Mouse (Mus musculus): Measurements from ENCODE around the gene Ppp1r14a. TPM values are rescaled to one million over a fixed set of nuclear protein-coding genes. Genes with fewer than 3 reads are reported as not detected.

The Ppp1r14a gene
- polyA plus RNA-seq, 1 experiment from 2014 or later: 37.0 TPM

GRCm38 (mm10) chr7:29259781-29260730 is 29.1 kb upstream of the Ppp1r14a start:
- no peak overlapping the region for H3K4me2 ChIP-seq (replicated peaks; ENCODE audit: low read depth)
- no peak for TF ChIP-seq CTCF (IDR thresholded peaks at IDR 0.05; ENCODE audit: low read depth)
- peaks cover 15% of the 10 kb centered on the region; the same call in 1 of the 2 replicates for H3K4me1 ChIP-seq (replicated peaks; ENCODE audit: control insufficient read depth, insufficient read depth, low read length)
- no peak overlapping the region for H3K9ac ChIP-seq (ENCODE audit: low read depth, low read length)
- no peaks in the 10 kb centered on the region for H3K9me3 ChIP-seq (ENCODE audit: control insufficient read depth)
- peaks cover 35% of the 10 kb centered on the region; the same call in 1 of the 2 replicates for H3K36me3 ChIP-seq (ENCODE audit: control insufficient read depth, insufficient read depth)
- no peak for ATAC-seq
- no peak overlapping the region for H3K27ac ChIP-seq (ENCODE audit: low read depth, low read length)
- 78% methylated on average over 10 of the region's 10 CpGs for WGBS
- H3K27me3 ChIP-seq (replicated peaks; ENCODE audit: control insufficient read depth, insufficient read depth, low read length): no peaks in the 10 kb centered on the region
- H3K4me3 ChIP-seq (ENCODE audit: low read depth, low read length): no peak overlapping the region

GRCm38 (mm10) chr7:29262151-29262550 is 27.0 kb upstream of the Ppp1r14a start:
- no peak for ATAC-seq
- H3K4me2 ChIP-seq (replicated peaks; ENCODE audit: low read depth): no peak overlapping the region
- no peaks in the 10 kb centered on the region for H3K27me3 ChIP-seq (replicated peaks; ENCODE audit: control insufficient read depth, insufficient read depth, low read length)
- no peak overlapping the region for H3K9ac ChIP-seq (ENCODE audit: low read depth, low read length)
- H3K9me3 ChIP-seq (ENCODE audit: control insufficient read depth): no peaks in the 10 kb centered on the region
- 70% methylated on average over 6 of the region's 6 CpGs for WGBS
- H3K36me3 ChIP-seq (ENCODE audit: control insufficient read depth, insufficient read depth): peaks cover 20% of the 10 kb centered on the region; the same call in 1 of the 2 replicates
- TF ChIP-seq CTCF (IDR thresholded peaks at IDR 0.05; ENCODE audit: low read depth): no peak
- peaks cover 6% of the 10 kb centered on the region; the same call in 1 of the 2 replicates for H3K4me1 ChIP-seq (replicated peaks; ENCODE audit: control insufficient read depth, insufficient read depth, low read length)
- H3K4me3 ChIP-seq (ENCODE audit: low read depth, low read length): no peak overlapping the region
- H3K27ac ChIP-seq (ENCODE audit: low read depth, low read length): no peak overlapping the region

- H3K4me1 ChIP-seq (replicated peaks; ENCODE audit: control insufficient read depth, insufficient read depth, low read length): peaks cover 4% of the 10 kb centered on the region; the same call in 1 of the 2 replicates
- 32% methylated on average over 3 of the region's 3 CpGs for WGBS
- H3K9ac ChIP-seq (ENCODE audit: low read depth, low read length): no peak overlapping the region
- no peak overlapping the region for H3K4me3 ChIP-seq (ENCODE audit: low read depth, low read length)
- no peaks in the 10 kb centered on the region for H3K9me3 ChIP-seq (ENCODE audit: control insufficient read depth)
- H3K27ac ChIP-seq (ENCODE audit: low read depth, low read length): peak overlapping the region; percentile 69
- ATAC-seq: peak; percentile 74
- H3K27me3 ChIP-seq (replicated peaks; ENCODE audit: control insufficient read depth, insufficient read depth, low read length): no peaks in the 10 kb centered on the region
- no peak overlapping the region for H3K4me2 ChIP-seq (replicated peaks; ENCODE audit: low read depth)
- peak; percentile 14; the same call in 1 of the 2 replicates for TF ChIP-seq CTCF (IDR thresholded peaks at IDR 0.05; ENCODE audit: low read depth)
- H3K36me3 ChIP-seq (ENCODE audit: control insufficient read depth, insufficient read depth): peaks cover 6% of the 10 kb centered on the region; the same call in 1 of the 2 replicates
Observed at GRCm38 (mm10) chr7:29263831-29264230, 25.3 kb upstream of the Ppp1r14a start.

GRCm38 (mm10) chr7:29265636-29266035 is 23.5 kb upstream of the Ppp1r14a start:
- Histone ChIP-seq H3K9ac (ENCODE audit: low read depth, low read length) (no peak overlapping the region), H3K9me3 (ENCODE audit: control insufficient read depth) (no peaks in the 10 kb centered on the region), H3K4me3 (ENCODE audit: low read depth, low read length) (no peak overlapping the region), H3K27me3 (replicated peaks; ENCODE audit: control insufficient read depth, insufficient read depth, low read length) (no peaks in the 10 kb centered on the region), H3K4me2 (replicated peaks; ENCODE audit: low read depth) (no peak overlapping the region), H3K4me1 (replicated peaks; ENCODE audit: control insufficient read depth, insufficient read depth, low read length) (peaks cover 4% of the 10 kb centered on the region; the same call in 1 of the 2 replicates), H3K27ac (ENCODE audit: low read depth, low read length) (peak overlapping the region; percentile 11; the same call in 1 of the 2 replicates), H3K36me3 (ENCODE audit: control insufficient read depth, insufficient read depth) (no peaks in the 10 kb centered on the region)
- no peak for ATAC-seq
- no peak for TF ChIP-seq CTCF (IDR thresholded peaks at IDR 0.05; ENCODE audit: low read depth)
- WGBS: 67% methylated on average over 7 of the region's 7 CpGs

- H3K9me3 ChIP-seq (ENCODE audit: control insufficient read depth): no peaks in the 10 kb centered on the region
- WGBS: 35% methylated on average over 4 of the region's 4 CpGs
- no peak for ATAC-seq
- TF ChIP-seq CTCF (IDR thresholded peaks at IDR 0.05; ENCODE audit: low read depth): no peak
- H3K36me3 ChIP-seq (ENCODE audit: control insufficient read depth, insufficient read depth): no peaks in the 10 kb centered on the region
- H3K4me2 ChIP-seq (replicated peaks; ENCODE audit: low read depth): no peak overlapping the region
- H3K4me1 ChIP-seq (replicated peaks; ENCODE audit: control insufficient read depth, insufficient read depth, low read length): peaks cover 4% of the 10 kb centered on the region; the same call in 1 of the 2 replicates
- no peak overlapping the region for H3K9ac ChIP-seq (ENCODE audit: low read depth, low read length)
- no peaks in the 10 kb centered on the region for H3K27me3 ChIP-seq (replicated peaks; ENCODE audit: control insufficient read depth, insufficient read depth, low read length)
- no peak overlapping the region; the same call in 1 of the 2 replicates for H3K27ac ChIP-seq (ENCODE audit: low read depth, low read length)
- H3K4me3 ChIP-seq (ENCODE audit: low read depth, low read length): no peak overlapping the region
Observed at GRCm38 (mm10) chr7:29266931-29267330, 22.2 kb upstream of the Ppp1r14a start.

GRCm38 (mm10) chr7:29270445-29270844 is 18.7 kb upstream of the Ppp1r14a start:
- ATAC-seq: no peak
- H3K4me1 ChIP-seq (replicated peaks; ENCODE audit: control insufficient read depth, insufficient read depth, low read length): peaks cover 10% of the 10 kb centered on the region; the same call in 1 of the 2 replicates
- H3K9ac ChIP-seq (ENCODE audit: low read depth, low read length): no peak overlapping the region
- 67% methylated on average over 4 of the region's 4 CpGs for WGBS
- H3K4me2 ChIP-seq (replicated peaks; ENCODE audit: low read depth): no peak overlapping the region
- TF ChIP-seq CTCF (IDR thresholded peaks at IDR 0.05; ENCODE audit: low read depth): no peak
- no peaks in the 10 kb centered on the region for H3K36me3 ChIP-seq (ENCODE audit: control insufficient read depth, insufficient read depth)
- no peaks in the 10 kb centered on the region for H3K27me3 ChIP-seq (replicated peaks; ENCODE audit: control insufficient read depth, insufficient read depth, low read length)
- no peak overlapping the region for H3K27ac ChIP-seq (ENCODE audit: low read depth, low read length)
- H3K4me3 ChIP-seq (ENCODE audit: low read depth, low read length): no peak overlapping the region
- no peaks in the 10 kb centered on the region for H3K9me3 ChIP-seq (ENCODE audit: control insufficient read depth)

Data from intestine, postnatal 0 days (tissue).